In the genomic region with DNA sequence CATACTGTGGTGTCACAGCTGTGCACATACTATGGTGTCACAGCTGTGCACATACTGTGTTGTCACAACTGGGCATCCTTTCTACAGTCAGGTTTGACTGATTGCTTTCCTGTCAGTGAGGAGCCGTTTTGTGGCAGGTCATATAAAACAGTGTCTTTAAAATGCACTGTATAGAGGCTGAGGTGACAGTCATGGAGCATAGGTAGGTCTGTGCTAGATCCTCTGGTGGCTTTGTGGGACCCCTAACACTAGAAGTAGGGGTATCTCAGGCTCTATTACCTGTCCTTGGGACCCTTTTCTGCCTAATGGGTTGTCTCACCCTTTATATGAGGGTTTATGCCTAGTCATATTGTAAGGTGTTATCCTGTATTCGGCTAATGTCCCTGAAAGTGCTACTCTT, we compare ENCODE assay signal across 30 mouse cellular contexts.
DNase-seq lines count a peak whose midpoint lies in the region; ATAC-seq and TF ChIP-seq lines count a peak whose summit lies in the region.
"Had no signal": no experiment of that assay in that cellular context is flagged by ENCODE, and none has a peak within 500 bp of the region (broad histone marks: within the 10 kb centered on the region; RNA-seq: fewer than 3 reads in every experiment).

No protein-coding gene starts in this region.

- H3K4me3 ChIP-seq in embryonic facial prominence, embryonic 11.5 days (ENCODE audit: low read depth, low read length), result no peak overlapping the region
- H3K4me3 ChIP-seq in embryonic facial prominence, embryonic 10.5 days, result no peak overlapping the region
- H3K4me3 ChIP-seq in kidney, embryonic 15.5 days (replicated peaks), result no peak overlapping the region
- H3K4me3 ChIP-seq in midbrain, embryonic 10.5 days, result no peak overlapping the region
- no peak overlapping the region for H3K4me3 ChIP-seq in midbrain, embryonic 14.5 days (replicated peaks; ENCODE audit: low read depth, low read length)
- H3K4me3 ChIP-seq in midbrain, embryonic 13.5 days (replicated peaks), result no peak overlapping the region
- H3K4me3 ChIP-seq in midbrain, postnatal 0 days (ENCODE audit: low read depth, low read length), result no peak overlapping the region
- H3K4me3 ChIP-seq: embryonic facial prominence, embryonic 13.5 days; embryonic facial prominence, embryonic 15.5 days; erythroblast, embryonic 14.5 days; forebrain, embryonic 10.5 days; forebrain, embryonic 12.5 days had no signal

- DNase-seq in embryonic facial prominence, embryonic 11.5 days (ENCODE audit: low spot score), result no peak
- no peak for DNase-seq in embryonic facial prominence, embryonic 10.5 days (ENCODE audit: low spot score)
- DNase-seq in kidney, adult 9 months, result no peak
- DNase-seq in midbrain, embryonic 10.5 days (ENCODE audit: low spot score), result no peak
- no peak for DNase-seq in midbrain, embryonic 14.5 days
- DNase-seq in midbrain, postnatal 0 days (ENCODE audit: low spot score), result no peak
- DNase-seq: adrenal gland, postnatal 10 days; adrenal gland, postnatal 25 days; B cell, adult 2 months; cerebellum, adult 11 months; cerebellum, adult 18-20 months; cerebellum, adult 8-10 months; cerebellum, adult 9-11 months; cerebellum, postnatal 14 days; cerebellum, postnatal 36 days; embryo, embryonic 11 days had no signal

- peak; percentile 68; the same call in 1 of the 2 replicates for ATAC-seq in embryonic facial prominence, embryonic 11.5 days (replicated peaks; ENCODE audit: insufficient number of reproducible peaks, low FRiP score, low TSS enrichment, low read depth)
- no peak for ATAC-seq in kidney, embryonic 15.5 days (replicated peaks; ENCODE audit: low FRiP score)
- ATAC-seq in midbrain, embryonic 14.5 days (ENCODE audit: low FRiP score, low TSS enrichment), result no peak
- ATAC-seq in midbrain, embryonic 13.5 days, result peak; percentile 16; the same call in 1 of the 2 replicates
- no peak for ATAC-seq in midbrain, postnatal 0 days (ENCODE audit: low FRiP score)
- ATAC-seq: activated CD4-positive, CD25-positive, alpha-beta regulatory T cell, adult 4 months; CD4-positive, CD25-positive, alpha-beta regulatory T cell, adult 4 months; forebrain, embryonic 14.5 days; forebrain, embryonic 16.5 days; Patski had no signal

- TF ChIP-seq CTCF in midbrain, postnatal 0 days (IDR thresholded peaks at IDR 0.05), result no peak

- H3K27me3 ChIP-seq in embryonic facial prominence, embryonic 11.5 days (ENCODE audit: control insufficient read depth, insufficient read depth, low read length), result no peaks in the 10 kb centered on the region
- H3K27me3 ChIP-seq in embryonic facial prominence, embryonic 10.5 days (replicated peaks; ENCODE audit: low read depth, poor library complexity, severe bottlenecking), result no peaks in the 10 kb centered on the region
- no peaks in the 10 kb centered on the region for H3K27me3 ChIP-seq in kidney, embryonic 15.5 days
- peaks cover 5% of the 10 kb centered on the region; the same call in 1 of the 2 replicates for H3K27me3 ChIP-seq in midbrain, embryonic 10.5 days (ENCODE audit: low read depth, poor library complexity, severe bottlenecking)
- H3K27me3 ChIP-seq in midbrain, embryonic 14.5 days (ENCODE audit: control insufficient read depth, insufficient read depth, low read length), result no peaks in the 10 kb centered on the region
- H3K27me3 ChIP-seq in midbrain, embryonic 13.5 days, result peaks cover 7% of the 10 kb centered on the region; the same call in 1 of the 2 replicates
- H3K27me3 ChIP-seq in midbrain, postnatal 0 days (ENCODE audit: insufficient read depth, low read length), result no peaks in the 10 kb centered on the region
- H3K27me3 ChIP-seq: CH12.LX; embryonic facial prominence, embryonic 13.5 days; embryonic facial prominence, embryonic 15.5 days; Patski had no signal

- no peak overlapping the region for H3K4me2 ChIP-seq in embryonic facial prominence, embryonic 11.5 days (ENCODE audit: low read depth, low read length)
- H3K4me2 ChIP-seq in kidney, embryonic 15.5 days, result no peak overlapping the region
- no peak overlapping the region for H3K4me2 ChIP-seq in midbrain, embryonic 14.5 days (ENCODE audit: low read length)
- no peak overlapping the region for H3K4me2 ChIP-seq in midbrain, embryonic 13.5 days (replicated peaks)
- H3K4me2 ChIP-seq in midbrain, postnatal 0 days (ENCODE audit: low read depth, low read length, poor library complexity, severe bottlenecking), result no peak overlapping the region
- H3K4me2 ChIP-seq: embryonic facial prominence, embryonic 13.5 days; embryonic facial prominence, embryonic 15.5 days; forebrain, embryonic 12.5 days had no signal

- no peaks in the 10 kb centered on the region for H3K9me3 ChIP-seq in embryonic facial prominence, embryonic 11.5 days (replicated peaks; ENCODE audit: control insufficient read depth, low read length)
- no peaks in the 10 kb centered on the region for H3K9me3 ChIP-seq in embryonic facial prominence, embryonic 10.5 days
- H3K9me3 ChIP-seq in kidney, embryonic 15.5 days (replicated peaks), result no peaks in the 10 kb centered on the region
- no peaks in the 10 kb centered on the region for H3K9me3 ChIP-seq in midbrain, embryonic 10.5 days (replicated peaks)
- H3K9me3 ChIP-seq in midbrain, embryonic 14.5 days (ENCODE audit: control insufficient read depth, low read length), result no peaks in the 10 kb centered on the region
- H3K9me3 ChIP-seq in midbrain, embryonic 13.5 days, result no peaks in the 10 kb centered on the region
- H3K9me3 ChIP-seq in midbrain, postnatal 0 days (ENCODE audit: low read length), result no peaks in the 10 kb centered on the region
- H3K9me3 ChIP-seq: embryonic facial prominence, embryonic 13.5 days; embryonic facial prominence, embryonic 15.5 days; forebrain, embryonic 10.5 days; forebrain, embryonic 12.5 days had no signal

- no peaks in the 10 kb centered on the region for H3K36me3 ChIP-seq in embryonic facial prominence, embryonic 11.5 days (replicated peaks; ENCODE audit: control insufficient read depth, insufficient read depth, low read depth, low read length)
- no peaks in the 10 kb centered on the region for H3K36me3 ChIP-seq in embryonic facial prominence, embryonic 10.5 days (replicated peaks)
- H3K36me3 ChIP-seq in kidney, embryonic 15.5 days, result no peaks in the 10 kb centered on the region
- no peaks in the 10 kb centered on the region for H3K36me3 ChIP-seq in midbrain, embryonic 10.5 days
- no peaks in the 10 kb centered on the region for H3K36me3 ChIP-seq in midbrain, embryonic 14.5 days (ENCODE audit: control insufficient read depth, insufficient read depth, low read length)
- no peaks in the 10 kb centered on the region for H3K36me3 ChIP-seq in midbrain, embryonic 13.5 days
- no peaks in the 10 kb centered on the region for H3K36me3 ChIP-seq in midbrain, postnatal 0 days (ENCODE audit: insufficient read depth, low read length)
- H3K36me3 ChIP-seq: embryonic facial prominence, embryonic 13.5 days; embryonic facial prominence, embryonic 15.5 days; forebrain, embryonic 10.5 days; forebrain, embryonic 12.5 days; G1E had no signal

- WGBS in embryonic facial prominence, embryonic 11.5 days, result 85% methylated on average over 2 of the region's 2 CpGs
- 90% methylated on average over 2 of the region's 2 CpGs for WGBS in embryonic facial prominence, embryonic 10.5 days
- 70% methylated on average over 2 of the region's 2 CpGs for WGBS in kidney, embryonic 15.5 days
- WGBS in midbrain, embryonic 10.5 days, result 95% methylated on average over 2 of the region's 2 CpGs
- 92% methylated on average over 2 of the region's 2 CpGs for WGBS in midbrain, embryonic 14.5 days
- 87% methylated on average over 2 of the region's 2 CpGs for WGBS in midbrain, embryonic 13.5 days
- 90% methylated on average over 2 of the region's 2 CpGs for WGBS in midbrain, postnatal 0 days

- no peak overlapping the region for H3K9ac ChIP-seq in embryonic facial prominence, embryonic 11.5 days (replicated peaks; ENCODE audit: low read length)
- no peak overlapping the region for H3K9ac ChIP-seq in kidney, embryonic 15.5 days
- H3K9ac ChIP-seq in midbrain, embryonic 14.5 days (replicated peaks; ENCODE audit: low read length), result no peak overlapping the region
- H3K9ac ChIP-seq in midbrain, embryonic 13.5 days (replicated peaks), result no peak overlapping the region
- H3K9ac ChIP-seq in midbrain, postnatal 0 days (replicated peaks; ENCODE audit: low read length, poor library complexity, severe bottlenecking), result no peak overlapping the region
- H3K9ac ChIP-seq: embryonic facial prominence, embryonic 13.5 days; embryonic facial prominence, embryonic 15.5 days; forebrain, embryonic 12.5 days had no signal

- no peaks in the 10 kb centered on the region for H3K4me1 ChIP-seq in embryonic facial prominence, embryonic 11.5 days (ENCODE audit: control insufficient read depth, insufficient read depth, low read length)
- H3K4me1 ChIP-seq in embryonic facial prominence, embryonic 10.5 days, result peaks cover 43% of the 10 kb centered on the region
- peaks cover 40% of the 10 kb centered on the region for H3K4me1 ChIP-seq in kidney, embryonic 15.5 days
- H3K4me1 ChIP-seq in midbrain, embryonic 10.5 days, result peaks cover 50% of the 10 kb centered on the region
- H3K4me1 ChIP-seq in midbrain, embryonic 14.5 days (ENCODE audit: control insufficient read depth, insufficient read depth, low read length), result peaks cover 23% of the 10 kb centered on the region; the same call in 1 of the 2 replicates
- H3K4me1 ChIP-seq in midbrain, embryonic 13.5 days (replicated peaks), result peaks cover 31% of the 10 kb centered on the region
- H3K4me1 ChIP-seq in midbrain, postnatal 0 days (ENCODE audit: insufficient read depth, low read length), result no peaks in the 10 kb centered on the region
- H3K4me1 ChIP-seq: embryonic facial prominence, embryonic 15.5 days had no signal

- no peak overlapping the region for H3K27ac ChIP-seq in embryonic facial prominence, embryonic 11.5 days (replicated peaks; ENCODE audit: low read depth, low read length)
- no peak overlapping the region for H3K27ac ChIP-seq in embryonic facial prominence, embryonic 10.5 days (replicated peaks)
- peak overlapping the region; percentile 76 for H3K27ac ChIP-seq in kidney, embryonic 15.5 days
- peak overlapping the region; percentile 33; the same call in 1 of the 2 replicates for H3K27ac ChIP-seq in midbrain, embryonic 10.5 days (replicated peaks)
- no peak overlapping the region for H3K27ac ChIP-seq in midbrain, embryonic 14.5 days (replicated peaks; ENCODE audit: low read depth, low read length)
- H3K27ac ChIP-seq in midbrain, embryonic 13.5 days, result no peak overlapping the region
- H3K27ac ChIP-seq in midbrain, postnatal 0 days (ENCODE audit: low read depth, low read length), result no peak overlapping the region
- H3K27ac ChIP-seq: embryonic facial prominence, embryonic 13.5 days; embryonic facial prominence, embryonic 15.5 days; forebrain, embryonic 10.5 days; forebrain, embryonic 12.5 days had no signal

Comparison
In these comparisons a context has a peak if more than half of its experiments do, and no peak if none do; other contexts are left out.
1. ATAC-seq: peak in embryonic facial prominence, embryonic 11.5 days (single experiment) and midbrain, embryonic 13.5 days (single experiment); none in kidney, embryonic 15.5 days (single experiment), midbrain, embryonic 14.5 days (single experiment) and midbrain, postnatal 0 days (single experiment).
2. H3K27ac ChIP-seq: peak in kidney, embryonic 15.5 days (single experiment) and midbrain, embryonic 10.5 days (single experiment); none in embryonic facial prominence, embryonic 11.5 days (single experiment), embryonic facial prominence, embryonic 10.5 days (single experiment), midbrain, embryonic 14.5 days (single experiment), midbrain, embryonic 13.5 days (single experiment) and midbrain, postnatal 0 days (single experiment).